Mouse (Mus musculus) brown adipose tissue, adult 24 weeks (tissue): ENCODE results near the gene Shank2. TPM values are rescaled to one million over a fixed set of nuclear protein-coding genes. Genes with fewer than 3 reads are reported as not detected.

Experiments
- H3K27ac ChIP-seq: fragments of 200-500 bp; replicated peaks from 2 replicates; pipeline ENCODE4 v1.5.1; 2012; ENCODE audit warnings: low read depth, mild to moderate bottlenecking, low read length
- H3K4me1 ChIP-seq: fragments of 200-500 bp; 2 replicates; pipeline ENCODE4 v1.6.1; 2012; ENCODE audit warnings: low read length, mixed read lengths; ENCODE audit not compliant: control insufficient read depth, insufficient read depth, insufficient read length
- H3K4me3 ChIP-seq: fragments of 200-500 bp; 2 replicates; pipeline ENCODE4 v1.5.1; 2012; ENCODE audit warnings: low read depth, mild to moderate bottlenecking, low read length, moderate library complexity; ENCODE audit not compliant: insufficient read depth
- polyA plus RNA-seq: library from polyadenylated mRNA; stranded (reverse); fragments of >200 nt; gene quantifications from 2 replicates; pipeline ENCODE4 v1.2.4, GENCODE M21; 2012; ENCODE audit not compliant: missing spikeins, insufficient read depth, insufficient read length

Gene Shank2
- polyA plus RNA-seq, 1 experiment: not detected

DNA sequence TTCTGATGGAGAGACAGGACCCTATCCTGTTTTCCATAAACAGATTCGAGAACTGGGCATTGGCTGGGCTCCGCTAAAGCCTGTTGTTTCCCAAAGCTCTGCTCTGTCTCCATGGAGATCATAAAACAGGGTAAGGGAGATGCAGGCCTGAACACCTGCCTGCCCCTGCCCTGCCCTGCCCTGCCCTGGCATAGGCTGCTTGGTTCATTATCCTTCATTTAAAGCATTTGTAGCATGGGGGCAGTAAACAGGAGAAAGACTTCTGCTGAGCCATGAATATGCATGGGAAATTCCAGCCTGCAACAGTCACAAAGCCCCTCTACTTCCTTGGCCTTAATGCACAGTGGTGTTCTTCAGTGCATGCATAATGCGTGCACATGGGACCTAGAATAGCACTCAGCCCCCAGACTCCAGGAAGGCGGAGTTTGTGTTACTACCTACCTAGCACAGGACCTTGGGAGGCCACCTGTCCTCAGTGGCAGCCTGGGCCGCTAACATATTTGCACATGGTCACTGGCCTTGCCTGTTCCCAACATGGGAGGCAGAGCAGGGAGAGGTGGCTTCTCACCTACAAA lies 230.5 kb downstream of the Shank2 start:
- Histone ChIP-seq H3K4me1 (no peaks in the 10 kb centered on the region), H3K27ac (no peak overlapping the region), H3K4me3 (no peak overlapping the region)

DNA sequence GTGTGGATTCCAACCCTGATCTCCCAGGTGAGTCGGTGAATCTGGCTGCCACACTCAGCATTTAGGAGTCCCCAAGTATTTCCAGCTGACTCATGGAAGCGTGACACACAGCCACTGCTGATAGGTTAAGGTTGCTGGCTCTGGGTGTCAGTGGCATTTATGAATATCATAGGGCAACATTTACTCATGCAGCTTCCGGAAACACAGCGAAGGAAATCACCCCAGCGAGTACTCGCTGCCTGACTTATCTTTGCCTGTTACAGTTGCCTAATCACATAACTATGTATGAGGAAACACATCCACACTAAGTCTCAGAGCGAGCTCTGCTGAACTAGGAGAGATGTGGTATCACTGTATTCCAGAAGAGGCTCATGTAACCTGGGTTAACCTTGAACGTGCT lies 231.8 kb downstream of the Shank2 start:
- Histone ChIP-seq H3K4me3 (no peak overlapping the region), H3K4me1 (no peaks in the 10 kb centered on the region), H3K27ac (no peak overlapping the region)

DNA sequence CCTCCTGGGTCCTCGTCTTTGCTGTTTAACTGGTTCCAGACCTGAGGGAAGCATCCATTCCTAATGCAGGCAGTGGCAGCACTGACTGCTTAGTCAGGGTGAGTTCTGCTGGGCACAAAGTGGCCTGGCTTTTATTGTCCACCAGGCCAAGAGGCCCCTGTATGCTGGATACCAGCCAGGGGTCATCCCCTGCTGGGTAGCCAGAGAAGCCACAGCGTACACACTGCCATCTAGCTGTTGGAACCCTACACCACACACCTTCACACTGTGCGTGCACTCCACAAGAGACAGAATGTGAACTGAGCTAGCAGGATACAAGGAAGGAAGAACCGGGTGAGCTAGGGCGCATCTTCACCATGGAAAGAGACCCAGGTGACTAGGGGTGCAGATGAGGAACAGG lies 233.1 kb downstream of the Shank2 start:
- Histone ChIP-seq H3K4me1 (no peaks in the 10 kb centered on the region), H3K4me3 (no peak overlapping the region), H3K27ac (no peak overlapping the region)

DNA sequence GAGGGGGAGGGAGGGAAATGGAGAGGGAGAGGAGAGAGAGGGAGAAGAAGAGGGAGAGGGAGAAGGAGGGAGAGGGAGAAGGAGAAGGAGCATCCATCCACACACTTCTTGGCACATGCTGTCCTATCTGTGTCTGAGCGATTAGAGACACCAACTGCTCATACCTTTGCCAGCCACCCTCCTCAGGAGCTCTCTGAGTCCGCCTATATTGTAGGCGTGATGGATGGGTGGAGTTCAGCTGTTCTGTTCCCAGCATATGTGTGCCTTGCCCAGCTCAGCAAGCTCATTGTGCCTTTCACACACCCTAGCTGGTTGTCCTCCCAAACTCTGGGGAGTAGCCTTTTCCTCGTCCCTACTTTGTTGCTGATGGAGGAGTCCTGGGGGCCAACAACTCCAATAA lies 233.8 kb downstream of the Shank2 start:
- no peak overlapping the region for H3K27ac ChIP-seq
- H3K4me1 ChIP-seq: no peaks in the 10 kb centered on the region
- H3K4me3 ChIP-seq: no peak overlapping the region

DNA sequence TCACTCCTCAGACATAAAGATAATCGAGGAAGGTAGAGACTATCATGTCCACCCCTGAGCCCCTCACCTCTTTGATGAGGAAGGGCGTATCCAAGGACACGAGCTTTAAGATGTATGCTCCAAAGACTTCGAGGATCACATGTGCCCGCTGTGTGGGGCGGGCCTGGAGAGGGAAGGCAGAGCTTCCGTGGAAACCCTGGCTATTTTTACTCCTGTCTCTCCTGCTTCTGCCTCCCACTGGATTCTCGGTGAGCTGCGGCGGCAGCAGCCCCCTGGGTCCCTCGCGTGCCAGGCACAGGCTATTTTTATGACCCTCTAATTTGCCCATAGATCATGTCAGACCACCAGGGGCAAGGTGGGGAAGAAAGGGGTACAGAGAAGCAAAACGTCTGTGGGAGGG lies 235.1 kb downstream of the Shank2 start:
- Histone ChIP-seq H3K4me3 (no peak overlapping the region), H3K27ac (no peak overlapping the region), H3K4me1 (no peaks in the 10 kb centered on the region)

DNA sequence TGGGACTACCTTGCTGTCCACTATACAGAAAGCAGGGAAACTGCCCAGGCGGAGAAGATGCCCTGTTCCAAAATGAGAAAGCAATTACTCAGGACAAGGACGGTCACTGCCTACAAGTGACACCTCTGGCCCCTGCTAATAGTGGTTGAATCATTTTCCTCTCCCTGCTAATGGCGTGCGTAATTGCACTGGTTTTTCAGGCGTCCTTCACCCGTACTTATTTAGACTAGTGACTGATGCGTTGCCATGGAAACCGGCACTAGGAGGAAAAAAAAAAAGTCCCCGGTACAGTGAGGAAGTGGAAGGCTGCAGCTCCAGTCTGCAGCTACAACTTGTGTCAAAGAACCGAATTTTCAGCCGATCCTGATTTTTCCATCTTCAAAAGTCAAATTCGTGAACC lies 236.7 kb downstream of the Shank2 start:
- H3K27ac ChIP-seq: no peak overlapping the region
- no peaks in the 10 kb centered on the region for H3K4me1 ChIP-seq
- H3K4me3 ChIP-seq: no peak overlapping the region

DNA sequence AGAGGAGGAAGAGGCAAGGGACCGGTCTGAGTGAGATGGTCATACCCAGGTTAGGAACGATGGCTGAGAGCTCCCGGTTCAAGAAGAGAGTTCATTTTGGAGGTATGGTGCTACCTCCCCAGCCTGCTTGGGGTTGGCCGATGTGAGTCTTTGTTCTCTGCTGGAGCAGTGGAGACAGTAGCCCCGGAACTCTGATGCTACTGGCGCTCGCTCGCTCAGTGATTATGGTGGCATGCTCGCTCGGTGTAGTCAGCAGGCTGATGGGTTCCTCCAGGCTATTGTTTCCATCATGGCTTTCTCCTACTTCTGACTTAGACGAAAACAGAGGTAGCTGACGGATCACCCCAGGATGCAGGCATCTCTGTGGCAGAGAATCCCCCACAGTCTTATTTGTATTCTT lies 237.3 kb downstream of the Shank2 start:
- H3K4me1 ChIP-seq: no peaks in the 10 kb centered on the region
- no peak overlapping the region for H3K4me3 ChIP-seq
- no peak overlapping the region for H3K27ac ChIP-seq

DNA sequence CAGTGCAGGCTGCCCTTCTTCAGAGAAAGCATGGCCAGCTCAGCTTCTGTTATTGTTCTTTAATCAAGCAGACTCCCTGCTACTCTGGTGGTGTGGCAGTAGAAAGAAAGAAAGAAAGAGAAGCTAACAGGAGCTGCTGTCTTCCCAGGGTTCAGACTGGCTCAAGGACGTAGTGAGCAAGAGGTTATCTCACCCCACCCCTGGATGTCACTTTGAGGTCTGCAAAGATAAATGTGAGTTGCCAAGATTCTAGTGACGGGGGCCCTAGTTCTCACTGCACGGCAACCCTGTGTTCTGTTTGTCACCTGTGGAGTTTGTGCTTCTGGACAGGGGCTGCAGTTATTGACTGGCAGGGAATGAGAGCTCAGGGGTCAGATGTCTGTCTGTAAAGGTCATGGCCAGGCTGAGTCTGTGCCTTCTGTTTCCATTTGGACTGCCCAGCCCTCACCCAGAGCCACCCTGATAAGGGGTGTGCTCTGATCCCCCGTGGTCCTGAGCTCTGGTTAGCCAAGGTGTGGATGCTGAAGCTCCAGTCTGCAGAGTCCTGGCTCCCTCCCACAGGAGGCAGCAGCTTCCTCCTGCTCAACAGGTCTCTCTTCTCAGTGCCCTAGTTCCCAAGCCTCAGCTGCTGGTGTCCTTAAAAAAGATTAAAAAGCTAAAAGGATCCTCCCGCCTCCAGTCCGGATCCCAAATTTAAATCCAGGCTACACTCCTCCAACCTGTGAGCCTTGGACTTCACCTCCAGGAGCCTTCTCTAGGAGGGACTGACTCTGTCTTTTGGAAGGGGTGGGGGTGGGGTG lies 238.0 kb downstream of the Shank2 start:
- Histone ChIP-seq H3K4me1 (no peaks in the 10 kb centered on the region), H3K4me3 (no peak overlapping the region), H3K27ac (no peak overlapping the region)

DNA sequence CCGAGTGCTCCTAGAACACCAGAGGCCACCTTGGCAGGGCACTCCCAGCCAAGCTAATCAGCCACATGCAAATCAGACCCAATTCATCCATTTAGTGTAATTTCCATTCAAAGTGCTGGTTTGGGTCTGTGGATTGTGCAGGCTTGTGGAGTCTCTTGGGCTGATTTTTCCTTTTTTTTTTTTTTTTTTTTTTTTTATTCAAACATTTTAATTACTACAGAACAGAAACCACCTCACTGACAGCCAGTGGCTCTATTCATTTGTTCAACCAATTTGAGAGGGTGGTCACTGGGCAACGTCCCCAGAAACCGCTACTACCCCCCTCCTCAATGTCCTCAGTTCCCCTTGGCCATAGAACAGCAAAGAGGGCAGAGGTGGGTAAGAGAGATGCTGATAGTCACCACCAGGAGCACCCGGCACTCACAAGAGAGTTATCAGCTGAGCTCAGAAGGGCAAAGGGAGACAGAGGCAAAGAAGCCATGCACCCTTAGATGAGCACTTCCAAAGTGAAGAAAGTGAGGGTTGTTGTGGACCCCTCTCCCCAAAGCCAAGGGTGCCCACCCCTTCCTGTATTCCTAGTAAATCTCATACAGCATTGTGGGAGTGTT lies 239.1 kb downstream of the Shank2 start:
- no peaks in the 10 kb centered on the region for H3K4me1 ChIP-seq
- H3K27ac ChIP-seq: no peak overlapping the region
- H3K4me3 ChIP-seq: no peak overlapping the region

DNA sequence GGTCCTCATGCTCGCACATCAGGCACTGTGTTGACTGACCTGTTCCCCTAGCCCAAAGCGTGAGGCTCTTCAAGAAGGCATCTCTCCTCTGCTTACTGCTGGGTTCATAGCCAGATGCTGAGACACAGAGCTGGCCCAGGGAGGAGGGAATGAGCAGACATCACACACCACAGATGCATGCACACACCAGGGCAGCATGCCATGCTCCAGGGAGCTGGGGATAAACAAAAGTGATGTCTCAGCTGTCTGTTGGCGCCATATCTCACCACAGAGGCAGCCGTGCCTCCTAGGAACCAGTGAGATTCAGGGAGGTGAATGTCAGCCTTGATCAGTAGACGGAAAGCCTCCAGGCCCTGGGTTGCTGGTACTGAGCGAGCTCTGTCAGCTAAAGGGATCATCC lies 242.5 kb downstream of the Shank2 start:
- H3K4me3 ChIP-seq: no peak overlapping the region

DNA sequence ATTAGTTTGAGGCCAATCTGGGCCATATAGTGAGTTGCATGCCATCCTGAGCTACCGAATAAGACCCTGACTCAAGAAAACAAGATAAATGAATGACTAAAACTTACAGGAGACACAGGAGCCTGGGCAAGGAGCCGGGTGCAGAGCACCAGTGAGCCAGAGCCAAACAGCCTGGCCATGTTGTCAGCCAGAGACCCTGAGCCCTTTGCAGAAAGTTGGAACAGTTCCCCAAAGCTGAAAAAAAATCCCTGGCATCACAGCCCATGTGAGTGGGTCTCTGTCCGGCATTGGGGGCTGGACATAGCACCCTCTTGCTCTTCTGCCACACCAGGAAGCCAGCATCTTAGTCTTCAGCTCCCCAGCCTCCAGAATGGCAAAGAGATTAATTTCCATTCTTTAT lies 244.5 kb downstream of the Shank2 start:
- Histone ChIP-seq H3K27ac (no peak overlapping the region), H3K4me3 (no peak overlapping the region), H3K4me1 (no peaks in the 10 kb centered on the region)

More for the DNA sequence above, 242.5 kb downstream of the Shank2 start:
- no peaks in the 10 kb centered on the region for H3K4me1 ChIP-seq
- H3K27ac ChIP-seq: no peak overlapping the region

DNA sequence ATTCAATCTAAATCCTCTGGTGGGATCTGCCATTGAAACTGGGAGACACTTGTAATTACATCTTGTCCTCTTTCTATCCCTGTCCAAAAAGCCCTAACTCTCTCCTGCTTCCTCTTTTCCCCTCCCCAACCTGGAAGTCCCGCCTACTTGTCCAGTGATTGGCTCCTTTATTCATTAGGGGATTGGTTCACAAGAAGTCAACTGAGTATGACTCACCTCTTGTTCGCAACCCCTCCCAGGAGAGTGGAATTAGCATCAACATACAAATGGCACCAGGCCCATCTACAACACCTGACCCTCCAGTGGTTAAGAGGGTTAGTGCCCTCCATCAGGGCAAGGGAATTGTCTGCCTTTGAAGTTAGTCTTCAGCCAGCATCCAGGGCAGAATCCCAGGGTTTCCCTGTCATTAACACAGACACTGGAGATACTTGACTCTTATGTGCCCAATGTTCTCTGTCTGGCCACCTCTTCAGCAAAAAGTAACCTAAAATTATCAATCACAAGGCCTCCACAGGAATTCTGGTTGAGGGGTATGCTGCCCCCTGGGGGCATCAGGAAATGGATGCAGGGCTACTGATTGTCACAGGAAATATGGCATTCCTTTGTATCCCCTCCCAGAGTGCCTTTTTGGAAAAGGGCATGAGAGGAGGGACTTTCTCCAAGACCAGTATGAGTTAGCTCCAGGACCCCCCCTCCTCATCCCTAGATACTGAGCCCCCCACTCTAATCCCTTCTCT lies 247.1 kb downstream of the Shank2 start:
- Histone ChIP-seq H3K4me1 (no peaks in the 10 kb centered on the region), H3K4me3 (no peak overlapping the region), H3K27ac (no peak overlapping the region)

DNA sequence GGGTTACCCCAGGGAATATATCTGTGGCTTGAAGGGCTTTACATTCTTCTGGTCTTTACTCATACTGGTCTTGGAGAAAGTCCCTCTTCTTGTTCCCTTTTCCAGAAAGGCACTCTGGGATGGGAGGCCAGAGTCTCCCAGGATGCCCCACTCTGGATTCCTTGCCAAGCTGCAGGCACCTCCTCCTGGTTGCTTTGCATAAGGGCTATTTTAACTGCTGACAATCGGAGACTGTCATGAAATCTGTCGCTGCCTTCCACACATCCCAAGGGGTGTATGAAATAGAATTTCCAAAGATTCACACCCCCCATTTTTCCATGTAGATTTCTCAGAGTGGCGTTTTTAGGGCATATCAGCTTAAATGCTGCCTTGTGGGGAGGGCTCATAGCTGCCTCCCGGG lies 249.1 kb downstream of the Shank2 start:
- no peak overlapping the region for H3K4me3 ChIP-seq
- no peaks in the 10 kb centered on the region for H3K4me1 ChIP-seq
- H3K27ac ChIP-seq: no peak overlapping the region

DNA sequence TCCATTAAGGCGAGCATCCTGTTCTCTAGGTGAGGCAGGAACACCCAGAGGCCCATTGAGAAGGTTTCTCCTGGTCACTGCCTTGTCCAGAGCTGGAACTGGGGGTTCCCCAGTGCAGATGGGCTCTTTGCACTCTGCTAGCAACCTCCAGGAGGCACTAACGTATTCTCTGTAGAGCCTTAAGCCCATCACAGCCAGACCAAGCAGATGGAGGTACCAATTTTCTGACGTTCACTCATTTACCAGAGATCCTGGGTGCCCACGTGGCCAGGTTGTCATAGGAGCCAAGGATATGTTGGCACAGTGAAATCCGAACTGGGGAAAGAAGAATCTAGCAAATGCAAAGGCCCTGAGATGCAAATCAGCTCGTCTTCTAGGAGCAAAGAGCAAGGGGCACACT lies 249.5 kb downstream of the Shank2 start:
- Histone ChIP-seq H3K4me3 (no peak overlapping the region), H3K4me1 (no peaks in the 10 kb centered on the region), H3K27ac (no peak overlapping the region)

DNA sequence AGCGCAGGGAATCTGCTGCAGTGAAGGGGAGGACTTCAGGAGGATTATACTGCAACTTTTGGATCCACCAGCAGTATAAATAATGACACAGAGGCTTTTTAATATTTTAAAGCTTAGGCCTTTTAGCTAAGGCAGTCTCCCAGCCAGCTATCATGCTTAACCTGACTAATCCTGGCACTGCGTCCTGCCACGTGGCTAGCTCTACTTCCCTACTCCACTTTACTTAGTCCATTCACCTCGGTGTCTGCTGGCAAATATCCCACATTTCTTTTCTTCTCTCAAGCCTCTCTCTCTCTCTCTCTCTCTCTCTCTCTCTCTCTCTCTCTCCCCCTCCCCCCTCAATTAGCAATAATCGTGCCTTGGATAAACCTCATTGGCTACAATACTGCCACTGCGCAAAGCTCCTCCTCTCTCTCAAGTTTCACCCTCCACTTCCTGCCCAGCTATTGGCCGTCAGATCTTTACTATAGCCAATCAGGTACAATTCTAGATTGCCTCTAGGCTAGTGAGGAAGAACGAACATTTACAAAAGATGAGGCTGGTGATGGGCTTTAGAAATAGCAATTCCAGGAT lies 253.0 kb downstream of the Shank2 start:
- Histone ChIP-seq H3K4me1 (no peaks in the 10 kb centered on the region), H3K27ac (no peak overlapping the region), H3K4me3 (no peak overlapping the region)
